Mouse (Mus musculus): ENCODE results near the gene Apoh.

Apoh gene

GRCm38 (mm10) chr11:108342781-108343768, at the start of gene Apoh:
Gene Apoh, plus strand, starts transcription at chr11:108343354.
- DNase-seq = peak; percentile 45 to 53

GRCm38 (mm10) chr11:108293843-108294242, 49.3 kb upstream of the Apoh start:
- DNase-seq = no peak

- no peak for DNase-seq
Observed at GRCm38 (mm10) chr11:108294305-108294813, 48.8 kb upstream of the Apoh start.

- no peak for DNase-seq
Observed at GRCm38 (mm10) chr11:108295373-108295772, 47.8 kb upstream of the Apoh start.

GRCm38 (mm10) chr11:108297956-108298355, 45.2 kb upstream of the Apoh start:
- DNase-seq = no peak

- no peak for DNase-seq
Observed at GRCm38 (mm10) chr11:108299913-108300312, 43.2 kb upstream of the Apoh start.

- peak; percentile 25 to 35 for DNase-seq
Observed at GRCm38 (mm10) chr11:108300443-108300842, 42.7 kb upstream of the Apoh start.

GRCm38 (mm10) chr11:108301036-108301435, 42.1 kb upstream of the Apoh start:
- DNase-seq = no peak

GRCm38 (mm10) chr11:108301796-108302490, 41.2 kb upstream of the Apoh start:
- DNase-seq = no peak

GRCm38 (mm10) chr11:108303787-108304186, 39.4 kb upstream of the Apoh start:
- DNase-seq = no peak

- no peak for DNase-seq
Observed at GRCm38 (mm10) chr11:108307258-108307657, 35.9 kb upstream of the Apoh start.

GRCm38 (mm10) chr11:108308253-108308652, 34.9 kb upstream of the Apoh start:
- no peak for DNase-seq

GRCm38 (mm10) chr11:108309791-108310190, 33.4 kb upstream of the Apoh start:
- no peak for DNase-seq

- DNase-seq = no peak
Observed at GRCm38 (mm10) chr11:108311912-108312311, 31.2 kb upstream of the Apoh start.

- DNase-seq = no peak
Observed at GRCm38 (mm10) chr11:108312516-108312915, 30.6 kb upstream of the Apoh start.

- no peak for DNase-seq
Observed at GRCm38 (mm10) chr11:108315736-108316135, 27.4 kb upstream of the Apoh start.

- no peak for DNase-seq
Observed at GRCm38 (mm10) chr11:108317878-108318277, 25.3 kb upstream of the Apoh start.

GRCm38 (mm10) chr11:108319162-108319561, 24.0 kb upstream of the Apoh start:
- DNase-seq = no peak

- DNase-seq = no peak
Observed at GRCm38 (mm10) chr11:108320561-108320960, 22.6 kb upstream of the Apoh start.

GRCm38 (mm10) chr11:108322156-108322555, 21.0 kb upstream of the Apoh start:
- DNase-seq = no peak

GRCm38 (mm10) chr11:108325943-108326342, 17.2 kb upstream of the Apoh start:
- no peak for DNase-seq

- no peak for DNase-seq
Observed at GRCm38 (mm10) chr11:108330818-108331217, 12.3 kb upstream of the Apoh start.

- no peak for DNase-seq
Observed at GRCm38 (mm10) chr11:108333006-108333405, 10.1 kb upstream of the Apoh start.
